Mouse (Mus musculus) MEL (cell line): ENCODE measurements around the gene Mif.
A peak's percentile ranks its signal among the peaks of the same experiment; 100 is the strongest.

Source experiments
- POLR2A ChIP-seq, 2 experiments: IDR thresholded peaks; 2 replicates each; pipeline ENCODE4 v1.6.1; 2011 to 2012; ENCODE audit warnings: low read length in 2 of 2, mild to moderate bottlenecking in 2 of 2, control low read depth in 1 of 2, improper control_type of control experiment in 1 of 2, low read depth in 1 of 2, moderate library complexity in 1 of 2; ENCODE audit not compliant: control insufficient read depth in 1 of 2, insufficient read depth in 1 of 2, poor library complexity in 1 of 2
- ZKSCAN1 ChIP-seq: IDR thresholded peaks from 2 replicates; pipeline ENCODE4 v1.6.1; 2012; ENCODE audit warnings: low read depth, mild to moderate bottlenecking, inconsistent platforms, low read length, improper control_type of control experiment, moderate library complexity

DNA sequence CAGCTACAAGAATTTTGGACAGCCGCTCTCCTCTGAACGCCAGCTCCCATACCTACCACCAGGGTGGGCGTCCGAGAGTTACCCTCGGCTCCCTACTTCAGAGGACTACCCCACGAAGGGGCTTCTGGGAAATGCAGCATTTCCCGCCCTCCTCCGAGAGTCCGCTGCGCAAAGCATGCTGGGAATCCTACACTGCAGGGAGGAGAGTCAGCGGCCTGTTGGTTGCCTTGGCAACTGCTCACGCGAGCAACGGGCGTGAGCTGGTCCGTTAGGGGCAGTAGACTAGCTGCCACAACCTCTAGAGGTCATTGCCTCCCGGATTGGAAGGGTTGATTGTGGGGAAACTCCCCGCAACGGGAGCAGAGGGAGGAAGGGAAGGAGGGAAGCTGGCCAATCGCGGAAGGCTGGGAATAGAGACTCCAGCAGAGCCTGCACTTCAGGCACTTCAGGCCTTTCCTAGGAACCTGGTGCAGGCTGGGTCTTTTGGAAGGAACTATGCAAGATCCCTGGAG is 22.7 kb downstream of the Mif start, which contains the start of gene Gstt2:
- peak; percentile 80 to 91 for TF ChIP-seq POLR2A (IDR thresholded peaks at IDR 0.05; ENCODE audit: control insufficient read depth in 1 of 2, insufficient read depth in 1 of 2, low read depth in 1 of 2, low read length in 2 of 2, poor library complexity in 1 of 2)
- TF ChIP-seq ZKSCAN1 = no peak
